Mouse (Mus musculus): ENCODE measurements at regions not wholly inside any gene's neighbourhood (a gene's known extent, or its start where the extent isn't known, plus 50 kb on each side); places are given as distances from the start of the nearest gene placed in this dataset.

DNA sequence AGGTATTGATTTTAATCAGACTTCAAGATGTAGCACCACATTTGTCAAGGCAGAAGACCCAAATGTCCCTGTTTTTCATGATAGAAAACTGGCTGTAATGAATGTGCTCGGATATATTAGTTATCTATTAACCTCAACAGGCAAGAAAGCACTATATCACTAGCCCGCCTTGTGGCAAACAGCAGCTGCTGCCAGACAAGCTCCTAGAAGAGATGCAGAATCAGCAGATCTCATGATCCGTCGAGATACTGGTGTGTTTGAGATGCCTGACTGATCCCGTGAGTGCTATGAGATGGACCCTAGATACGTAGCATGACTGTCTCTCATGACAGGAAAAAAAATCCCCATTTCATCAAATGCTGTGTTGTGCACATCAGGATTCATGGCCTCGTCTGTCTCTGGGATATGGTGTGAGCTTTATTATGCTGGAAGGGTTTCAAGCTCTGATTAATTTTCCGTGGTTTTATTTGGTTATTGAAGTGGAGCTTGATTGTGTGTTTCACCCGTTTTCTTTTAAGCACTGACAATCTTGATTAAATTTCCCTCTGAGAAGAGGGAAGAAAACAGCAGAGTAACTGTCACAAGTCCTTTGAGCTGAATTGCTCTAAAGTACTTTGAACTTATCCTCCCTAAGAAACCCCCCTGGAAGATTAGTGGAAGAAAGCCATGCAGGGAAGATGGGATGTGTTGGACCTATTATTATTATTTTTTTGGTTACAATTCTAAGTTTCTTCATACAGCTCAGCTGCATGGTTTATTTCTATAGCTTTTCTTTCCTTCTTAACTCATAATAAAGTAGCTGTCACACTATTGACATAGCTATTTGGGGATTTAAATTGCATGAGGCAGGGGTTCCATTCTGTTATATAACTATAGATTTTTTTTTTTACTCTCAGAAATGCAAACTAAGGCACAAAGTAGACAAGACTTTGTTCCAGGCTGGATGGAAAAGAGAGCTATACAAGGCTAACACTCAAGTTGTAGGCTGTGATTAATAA, 287.4 kb upstream of the Frg1 start:
- DNase-seq: no peak
